Mouse (Mus musculus): ENCODE measurements around the gene Tnfsf13. TPM values are rescaled to one million over a fixed set of nuclear protein-coding genes. Genes with fewer than 3 reads are reported as not detected.
"Not testable (repeated sequence)": the region's sequence is repeated elsewhere in the genome, so short reads cannot be mapped to it uniquely, and the experiment has no call there.

The Tnfsf13 gene
- polyA plus RNA-seq (2015; fragmentation: Nextera tagmentation; extraction: Ambion mirVana) = 0.89 and 1.2 TPM in 2 replicates

DNA sequence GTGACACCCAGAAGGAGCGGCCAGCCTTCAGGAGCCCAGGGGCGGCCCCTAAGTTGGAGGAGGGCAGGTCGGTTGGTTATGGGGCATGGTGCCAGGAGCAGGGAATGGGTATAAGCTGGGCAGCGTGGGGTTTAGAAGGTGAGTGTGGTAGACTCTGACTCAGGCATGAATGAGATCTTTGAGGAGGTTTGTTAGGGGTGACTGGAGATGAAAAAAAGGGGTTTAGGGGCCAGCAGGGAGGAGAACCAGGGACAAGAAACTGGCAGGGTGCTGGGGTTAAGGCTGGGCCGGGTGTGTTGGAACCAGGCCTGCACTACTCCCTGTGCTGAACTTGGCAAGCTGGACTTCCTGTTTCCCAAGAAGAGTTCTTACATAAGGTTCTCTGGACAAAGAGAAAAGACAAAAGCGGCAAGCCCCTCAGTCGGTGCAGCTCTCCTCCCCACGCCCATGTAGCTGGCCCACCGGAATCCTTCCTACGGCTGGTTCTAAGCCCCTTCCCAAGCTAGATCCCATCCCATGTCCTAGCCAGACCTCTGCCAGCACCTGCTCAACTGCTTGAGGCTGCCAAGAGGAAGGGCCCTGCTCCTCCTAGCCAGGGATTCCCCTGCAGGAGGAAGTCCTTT, at the start of gene Tnfsf13:
TSS of gene Tnfsf13 (minus strand) at position 259 of the 623 bp plus-strand sequence.
- Histone ChIP-seq H3K4me2 (ENCODE audit: low read depth, low read length) (peak within 1 kb of the TSS; percentile 41), H3K4me1 (replicated peaks; ENCODE audit: control insufficient read depth, insufficient read depth, low read length) (peaks cover 39% of the 10 kb centered on the region), H3K9ac (ENCODE audit: low read length) (peak within 1 kb of the TSS; percentile 63), H3K36me3 (ENCODE audit: control insufficient read depth, insufficient read depth, low read length) (no peaks in the 10 kb centered on the region), H3K9me3 (ENCODE audit: control insufficient read depth, low read length) (no peaks in the 10 kb centered on the region), H3K4me3 (ENCODE audit: low read length) (peak within 1 kb of the TSS; percentile 14; the same call in 1 of the 2 replicates), H3K27me3 (ENCODE audit: control insufficient read depth, insufficient read depth, low read depth, low read length) (no peaks in the 10 kb centered on the region), H3K27ac (ENCODE audit: low read length) (peak within 1 kb of the TSS; percentile 95)
- ATAC-seq (ENCODE audit: low read depth) = peak; percentile 57
- WGBS = 34% methylated on average over 10 of the region's 10 CpGs

DNA sequence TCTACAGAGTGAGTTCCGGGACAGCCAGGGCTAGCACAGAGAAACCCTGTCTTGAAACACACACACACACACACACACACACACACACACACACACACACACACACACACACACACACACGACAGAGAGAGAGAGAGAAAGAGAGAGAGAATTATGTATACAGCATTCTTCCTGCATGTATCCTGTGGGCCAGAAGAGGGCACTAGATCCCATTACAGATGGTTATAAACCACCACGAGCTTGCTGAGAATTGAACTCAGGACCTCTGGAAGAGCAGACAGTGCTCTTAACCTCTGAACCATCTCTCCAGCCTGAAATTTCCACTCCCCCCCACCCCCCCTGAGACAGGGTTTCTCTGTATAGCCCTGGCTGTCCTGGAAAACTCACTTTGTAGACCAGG, 45.8 kb upstream of the Tnfsf13 start:
- H3K36me3 ChIP-seq (ENCODE audit: control insufficient read depth, insufficient read depth, low read length) = peaks cover 24% of the 10 kb centered on the region
- ATAC-seq (ENCODE audit: low read depth); H3K27ac ChIP-seq (ENCODE audit: low read length); H3K4me1 ChIP-seq (replicated peaks; ENCODE audit: control insufficient read depth, insufficient read depth, low read length); H3K4me2 ChIP-seq (ENCODE audit: low read depth, low read length); H3K9ac ChIP-seq (ENCODE audit: low read length); H3K4me3 ChIP-seq (ENCODE audit: low read length); H3K27me3 ChIP-seq (ENCODE audit: control insufficient read depth, insufficient read depth, low read depth, low read length); H3K9me3 ChIP-seq (ENCODE audit: control insufficient read depth, low read length): not testable (repeated sequence)
- WGBS = 91% methylated on average over 2 of the region's 3 CpGs

- Histone ChIP-seq H3K36me3 (ENCODE audit: control insufficient read depth, insufficient read depth, low read length) (peaks cover under 1% of the 10 kb centered on the region; the same call in 1 of the 2 replicates), H3K27ac (ENCODE audit: low read length) (no peak overlapping the region), H3K4me3 (ENCODE audit: low read length) (no peak overlapping the region), H3K27me3 (ENCODE audit: control insufficient read depth, insufficient read depth, low read depth, low read length) (no peaks in the 10 kb centered on the region), H3K9ac (ENCODE audit: low read length) (no peak overlapping the region), H3K4me2 (ENCODE audit: low read depth, low read length) (no peak overlapping the region), H3K9me3 (ENCODE audit: control insufficient read depth, low read length) (no peaks in the 10 kb centered on the region), H3K4me1 (replicated peaks; ENCODE audit: control insufficient read depth, insufficient read depth, low read length) (no peaks in the 10 kb centered on the region)
- 15% methylated on average over 3 of the region's 3 CpGs for WGBS
- ATAC-seq (ENCODE audit: low read depth) = no peak
These were observed 43.5 kb upstream of the Tnfsf13 start for GRCm38 (mm10) chr11:69729063-69729462.

DNA sequence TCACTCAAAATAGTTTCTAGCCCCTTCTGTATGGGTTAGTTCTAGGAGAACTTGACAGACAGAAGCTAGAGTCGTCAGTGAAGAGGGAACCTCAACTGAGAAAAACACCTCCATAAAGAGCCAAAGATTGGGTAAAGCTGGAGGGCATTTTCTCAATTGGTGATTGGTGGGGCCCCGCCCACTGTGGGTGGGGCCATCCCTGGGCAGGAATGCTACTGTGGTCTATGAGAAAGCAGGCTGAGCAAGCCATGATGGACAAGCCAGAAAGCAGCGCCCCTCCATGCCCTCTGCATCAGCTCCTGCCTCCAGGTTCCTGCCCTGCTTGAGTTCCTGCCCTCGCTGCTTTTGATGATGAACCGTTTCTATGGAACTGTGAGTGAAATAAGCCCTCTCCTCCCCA, 40.4 kb upstream of the Tnfsf13 start:
- Histone ChIP-seq H3K9ac (ENCODE audit: low read length) (no peak overlapping the region), H3K9me3 (ENCODE audit: control insufficient read depth, low read length) (no peaks in the 10 kb centered on the region), H3K36me3 (ENCODE audit: control insufficient read depth, insufficient read depth, low read length) (no peaks in the 10 kb centered on the region), H3K27me3 (ENCODE audit: control insufficient read depth, insufficient read depth, low read depth, low read length) (no peaks in the 10 kb centered on the region), H3K4me1 (replicated peaks; ENCODE audit: control insufficient read depth, insufficient read depth, low read length) (no peaks in the 10 kb centered on the region), H3K27ac (ENCODE audit: low read length) (no peak overlapping the region), H3K4me2 (ENCODE audit: low read depth, low read length) (no peak overlapping the region), H3K4me3 (ENCODE audit: low read length) (no peak overlapping the region)
- ATAC-seq (ENCODE audit: low read depth) = no peak
- WGBS = 21% methylated on average over 5 of the region's 5 CpGs

DNA sequence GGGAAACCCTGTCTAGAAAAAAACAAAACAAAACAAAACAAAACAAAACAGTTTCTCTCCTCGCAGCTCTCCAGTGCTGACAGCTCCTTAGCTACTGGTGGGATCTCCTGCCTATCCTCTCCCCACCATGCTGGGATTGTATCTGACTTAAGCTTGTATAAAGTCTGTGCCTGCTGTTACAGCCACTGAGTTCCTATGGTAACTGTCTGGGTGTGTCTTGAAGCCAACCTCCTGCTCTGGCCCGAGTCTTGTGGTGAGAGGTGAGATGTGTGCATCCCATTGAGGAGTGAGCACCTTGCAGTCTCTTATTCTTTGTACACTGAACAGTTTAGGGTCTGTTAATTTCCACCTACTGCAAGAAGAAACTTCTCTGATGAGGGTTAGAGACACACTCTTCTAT, 37.5 kb upstream of the Tnfsf13 start:
- no peaks in the 10 kb centered on the region for H3K9me3 ChIP-seq (ENCODE audit: control insufficient read depth, low read length)
- H3K4me1 ChIP-seq (replicated peaks; ENCODE audit: control insufficient read depth, insufficient read depth, low read length) = no peaks in the 10 kb centered on the region
- 32% methylated on average over 2 of the region's 2 CpGs for WGBS
- no peak overlapping the region for H3K4me3 ChIP-seq (ENCODE audit: low read length)
- no peak overlapping the region for H3K4me2 ChIP-seq (ENCODE audit: low read depth, low read length)
- ATAC-seq (ENCODE audit: low read depth) = no peak
- H3K9ac ChIP-seq (ENCODE audit: low read length) = no peak overlapping the region
- H3K36me3 ChIP-seq (ENCODE audit: control insufficient read depth, insufficient read depth, low read length) = no peaks in the 10 kb centered on the region
- no peaks in the 10 kb centered on the region for H3K27me3 ChIP-seq (ENCODE audit: control insufficient read depth, insufficient read depth, low read depth, low read length)
- no peak overlapping the region for H3K27ac ChIP-seq (ENCODE audit: low read length)

- H3K4me1 ChIP-seq (replicated peaks; ENCODE audit: control insufficient read depth, insufficient read depth, low read length) = peaks cover 2% of the 10 kb centered on the region; the same call in 1 of the 2 replicates
- no peaks in the 10 kb centered on the region for H3K27me3 ChIP-seq (ENCODE audit: control insufficient read depth, insufficient read depth, low read depth, low read length)
- H3K9ac ChIP-seq (ENCODE audit: low read length) = peak overlapping the region; percentile 1; the same call in 1 of the 2 replicates
- ATAC-seq (ENCODE audit: low read depth) = no peak
- H3K4me3 ChIP-seq (ENCODE audit: low read length) = no peak overlapping the region
- peak overlapping the region; percentile 41; the same call in 1 of the 2 replicates for H3K27ac ChIP-seq (ENCODE audit: low read length)
- H3K9me3 ChIP-seq (ENCODE audit: control insufficient read depth, low read length) = no peaks in the 10 kb centered on the region
- H3K4me2 ChIP-seq (ENCODE audit: low read depth, low read length) = no peak overlapping the region
- WGBS = 43% methylated on average over 6 of the region's 6 CpGs
- no peaks in the 10 kb centered on the region for H3K36me3 ChIP-seq (ENCODE audit: control insufficient read depth, insufficient read depth, low read length)
These were observed 35.3 kb upstream of the Tnfsf13 start for GRCm38 (mm10) chr11:69720852-69721251.

DNA sequence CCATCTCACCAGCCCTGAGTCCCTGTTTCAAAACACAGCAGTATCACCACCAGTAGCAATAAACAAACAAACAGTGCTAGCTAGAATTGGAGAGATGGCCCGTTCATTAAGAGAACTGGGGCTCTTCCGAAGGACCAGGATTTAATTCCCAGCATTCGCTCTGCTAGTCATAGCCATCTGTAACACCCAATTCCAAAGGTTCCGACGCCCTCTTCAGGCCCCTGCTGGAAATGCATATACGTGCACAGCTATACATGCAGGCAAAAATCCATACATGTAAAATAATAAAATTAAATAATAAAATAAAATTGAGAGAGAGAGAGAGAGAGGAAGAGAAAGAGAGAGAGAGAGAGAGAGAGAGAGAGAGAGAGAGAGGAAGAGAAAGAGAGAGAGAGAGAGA, 33.8 kb upstream of the Tnfsf13 start:
- Histone ChIP-seq H3K27me3 (ENCODE audit: control insufficient read depth, insufficient read depth, low read depth, low read length) (no peaks in the 10 kb centered on the region), H3K4me3 (ENCODE audit: low read length) (no peak overlapping the region), H3K4me1 (replicated peaks; ENCODE audit: control insufficient read depth, insufficient read depth, low read length) (peaks cover 2% of the 10 kb centered on the region; the same call in 1 of the 2 replicates), H3K36me3 (ENCODE audit: control insufficient read depth, insufficient read depth, low read length) (no peaks in the 10 kb centered on the region), H3K9me3 (ENCODE audit: control insufficient read depth, low read length) (no peaks in the 10 kb centered on the region), H3K27ac (ENCODE audit: low read length) (no peak overlapping the region), H3K4me2 (ENCODE audit: low read depth, low read length) (no peak overlapping the region), H3K9ac (ENCODE audit: low read length) (no peak overlapping the region)
- WGBS = 65% methylated on average over 6 of the region's 6 CpGs
- ATAC-seq (ENCODE audit: low read depth) = no peak

GRCm38 (mm10) chr11:69718661-69719060, 33.1 kb upstream of the Tnfsf13 start:
- Histone ChIP-seq H3K4me2 (ENCODE audit: low read depth, low read length) (no peak overlapping the region), H3K9me3 (ENCODE audit: control insufficient read depth, low read length) (no peaks in the 10 kb centered on the region), H3K36me3 (ENCODE audit: control insufficient read depth, insufficient read depth, low read length) (no peaks in the 10 kb centered on the region), H3K27me3 (ENCODE audit: control insufficient read depth, insufficient read depth, low read depth, low read length) (no peaks in the 10 kb centered on the region), H3K4me3 (ENCODE audit: low read length) (no peak overlapping the region), H3K27ac (ENCODE audit: low read length) (no peak overlapping the region), H3K4me1 (replicated peaks; ENCODE audit: control insufficient read depth, insufficient read depth, low read length) (peaks cover 2% of the 10 kb centered on the region; the same call in 1 of the 2 replicates), H3K9ac (ENCODE audit: low read length) (no peak overlapping the region)
- peak; percentile 15; the same call in 1 of the 2 replicates for ATAC-seq (ENCODE audit: low read depth)
- 29% methylated on average over 15 of the region's 15 CpGs for WGBS

- Histone ChIP-seq H3K27me3 (ENCODE audit: control insufficient read depth, insufficient read depth, low read depth, low read length) (no peaks in the 10 kb centered on the region), H3K4me3 (ENCODE audit: low read length) (no peak overlapping the region), H3K36me3 (ENCODE audit: control insufficient read depth, insufficient read depth, low read length) (no peaks in the 10 kb centered on the region), H3K4me1 (replicated peaks; ENCODE audit: control insufficient read depth, insufficient read depth, low read length) (peaks cover 2% of the 10 kb centered on the region; the same call in 1 of the 2 replicates), H3K9me3 (ENCODE audit: control insufficient read depth, low read length) (no peaks in the 10 kb centered on the region), H3K4me2 (ENCODE audit: low read depth, low read length) (no peak overlapping the region), H3K27ac (ENCODE audit: low read length) (no peak overlapping the region), H3K9ac (ENCODE audit: low read length) (no peak overlapping the region)
- no peak for ATAC-seq (ENCODE audit: low read depth)
- WGBS = 69% methylated on average over 4 of the region's 4 CpGs
These were observed 31.4 kb upstream of the Tnfsf13 start for GRCm38 (mm10) chr11:69716953-69717352.

Measured in lung, embryonic 16.5 days (tissue).